Mouse (Mus musculus) testis, adult 2 months (tissue): ENCODE results near the gene Madcam1. TPM values are rescaled to one million over a fixed set of nuclear protein-coding genes. Genes with fewer than 3 reads are reported as not detected.

Experiments
- H3K27ac ChIP-seq: fragments of 200-500 bp; 2 replicates; pipeline ENCODE4 v1.5.1; 2012; ENCODE audit warnings: low read depth, low read length; ENCODE audit not compliant: control insufficient read depth, insufficient read depth
- H3K27me3 ChIP-seq: fragments of 200-500 bp; 2 replicates; pipeline ENCODE4 v1.6.1; 2012; ENCODE audit warnings: mild to moderate bottlenecking, low read length, moderate library complexity; ENCODE audit not compliant: control insufficient read depth, insufficient read depth
- H3K36me3 ChIP-seq: fragments of 200-500 bp; 2 replicates; pipeline ENCODE4 v1.6.1; 2012; ENCODE audit warnings: mild to moderate bottlenecking, low read length; ENCODE audit not compliant: control insufficient read depth, insufficient read depth
- H3K4me1 ChIP-seq: fragments of 200-500 bp; 2 replicates; pipeline ENCODE4 v1.6.1; 2012; ENCODE audit warnings: low read length; ENCODE audit not compliant: control insufficient read depth, insufficient read depth
- H3K4me3 ChIP-seq: fragments of 200-500 bp; 2 replicates; pipeline ENCODE4 v1.5.1; 2012; ENCODE audit warnings: low read depth, mild to moderate bottlenecking, low read length, moderate library complexity, mixed read lengths; ENCODE audit not compliant: control insufficient read depth
- CTCF ChIP-seq: fragments of 200-500 bp; IDR thresholded peaks from 2 replicates; pipeline ENCODE4 v1.5.1; 2012; ENCODE audit warnings: low read depth, mild to moderate bottlenecking, inconsistent platforms, low read length, moderate library complexity; ENCODE audit not compliant: control insufficient read depth, insufficient read depth, insufficient replicate concordance
- POLR2A ChIP-seq: fragments of 200-500 bp; IDR thresholded peaks from 2 replicates; pipeline ENCODE4 v1.6.1; 2012; ENCODE audit warnings: low read depth, mild to moderate bottlenecking, inconsistent platforms, low read length, moderate library complexity; ENCODE audit not compliant: control insufficient read depth
- polyA plus RNA-seq: library from polyadenylated mRNA; depleted of rRNA; stranded (reverse); fragments of >200 nt; gene quantifications from 2 replicates; pipeline ENCODE4 v1.2.3, GENCODE M21; 2012

Gene Madcam1
- polyA plus RNA-seq, 1 experiment = not detected

DNA sequence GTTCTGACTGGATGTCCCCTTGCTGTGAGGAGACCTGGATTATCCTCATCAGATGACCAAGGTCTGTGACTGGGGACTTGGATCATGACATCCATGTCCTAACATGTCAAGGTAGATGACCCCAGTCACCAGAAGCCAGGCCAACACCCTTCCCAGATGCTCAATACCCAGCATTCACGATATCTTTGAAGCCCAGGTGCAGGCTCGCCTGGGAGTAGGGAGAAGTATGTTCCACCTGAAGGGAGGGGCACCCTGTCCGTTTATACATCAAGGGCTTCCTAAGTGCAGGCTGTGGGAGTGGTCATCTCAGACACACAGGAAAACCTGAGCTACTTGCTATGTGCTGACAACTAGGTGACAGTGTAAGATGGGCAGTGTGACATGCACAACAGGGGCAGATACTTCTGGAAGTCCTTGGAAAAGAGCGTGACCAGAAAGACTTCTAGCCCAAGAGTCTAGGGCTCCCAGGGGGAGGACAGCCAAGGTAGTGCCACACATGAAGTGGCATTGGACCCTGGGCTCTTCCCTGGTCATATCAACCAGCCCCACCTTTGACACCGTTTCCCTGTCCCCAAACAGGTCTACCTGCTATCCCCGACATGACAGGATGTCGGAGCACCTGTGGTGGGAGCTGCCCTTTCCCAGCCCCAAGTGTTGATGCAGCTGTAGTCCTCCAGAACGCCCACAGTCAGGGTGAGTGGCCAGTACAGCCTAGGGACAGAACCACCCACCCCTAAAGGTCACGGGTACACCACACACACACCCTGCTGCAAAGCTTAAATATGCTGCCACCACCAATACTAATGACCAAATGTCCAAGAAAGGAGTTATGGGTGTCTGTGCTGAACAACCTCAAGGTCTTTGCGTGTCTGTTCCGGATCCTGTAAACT, 16.5 kb downstream of the Madcam1 start:
- no peak for TF ChIP-seq CTCF
- TF ChIP-seq POLR2A = no peak
- Histone ChIP-seq H3K4me1 (peaks cover 10% of the 10 kb centered on the region), H3K4me3 (peak overlapping the region; percentile 98), H3K27me3 (no peaks in the 10 kb centered on the region), H3K36me3 (no peaks in the 10 kb centered on the region), H3K27ac (peak overlapping the region; percentile 86)

- Histone ChIP-seq H3K4me1 (peaks cover 10% of the 10 kb centered on the region), H3K27ac (peak within 1 kb of the TSS; percentile 86), H3K27me3 (no peaks in the 10 kb centered on the region), H3K36me3 (no peaks in the 10 kb centered on the region), H3K4me3 (peak within 1 kb of the TSS; percentile 98)
- TF ChIP-seq CTCF (0 out of 2 replicates have a peak, but pooled peaks have one; percentile 12), POLR2A (peak; percentile 95)
Measured at GRCm38 (mm10) chr10:79681591-79682245, 17.4 kb downstream of the Madcam1 start, which contains the start of gene Cdc34. TSS of gene Cdc34 (plus strand) at chr10:79682195.

DNA sequence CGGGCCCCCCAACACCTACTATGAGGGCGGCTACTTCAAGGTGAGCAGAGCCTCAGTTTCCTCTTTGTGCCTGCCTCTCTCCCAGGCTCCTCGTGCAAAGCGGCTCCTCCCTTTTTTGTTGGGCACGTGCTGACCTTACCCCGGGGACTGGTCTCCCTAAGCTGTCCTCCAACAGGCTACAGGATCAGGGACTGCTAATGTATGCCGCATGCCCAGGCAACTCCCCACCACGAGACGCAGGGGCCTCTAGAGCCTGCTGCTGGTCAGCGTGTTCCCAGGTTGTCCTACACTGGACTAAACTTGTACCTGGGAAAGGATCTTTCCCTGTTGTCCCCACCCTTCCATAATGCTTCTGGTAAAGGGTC, 18.2 kb downstream of the Madcam1 start:
- H3K27me3 ChIP-seq = no peaks in the 10 kb centered on the region
- TF ChIP-seq POLR2A (no peak), CTCF (no peak)
- no peaks in the 10 kb centered on the region; the same call in 1 of the 2 replicates for H3K36me3 ChIP-seq
- peak overlapping the region; percentile 98 for H3K4me3 ChIP-seq
- peak overlapping the region; percentile 71 for H3K27ac ChIP-seq
- peaks cover 10% of the 10 kb centered on the region for H3K4me1 ChIP-seq

- no peak overlapping the region; the same call in 1 of the 2 replicates for H3K27ac ChIP-seq
- H3K4me1 ChIP-seq = peaks cover 10% of the 10 kb centered on the region
Measured at GRCm38 (mm10) chr10:79682916-79683582, 18.7 kb downstream of the Madcam1 start.

GRCm38 (mm10) chr10:79683726-79684640, 19.6 kb downstream of the Madcam1 start:
- Histone ChIP-seq H3K27me3 (no peaks in the 10 kb centered on the region), H3K27ac (peak overlapping the region; percentile 39; the same call in 1 of the 2 replicates), H3K4me1 (peaks cover 10% of the 10 kb centered on the region), H3K4me3 (peak overlapping the region; percentile 83), H3K36me3 (no peaks in the 10 kb centered on the region; the same call in 1 of the 2 replicates)
- TF ChIP-seq CTCF (no peak), POLR2A (no peak)

More at GRCm38 (mm10) chr10:79682916-79683582, 18.7 kb downstream of the Madcam1 start:
- H3K27me3 ChIP-seq = no peaks in the 10 kb centered on the region
- no peak for TF ChIP-seq CTCF
- no peak for TF ChIP-seq POLR2A
- H3K36me3 ChIP-seq = no peaks in the 10 kb centered on the region; the same call in 1 of the 2 replicates
- peak overlapping the region; percentile 98 for H3K4me3 ChIP-seq

- H3K27ac ChIP-seq = no peak overlapping the region
- TF ChIP-seq CTCF (no peak), POLR2A (no peak)
Measured at GRCm38 (mm10) chr10:79684770-79685600, 20.6 kb downstream of the Madcam1 start.

More at GRCm38 (mm10) chr10:79684770-79685600, 20.6 kb downstream of the Madcam1 start:
- Histone ChIP-seq H3K36me3 (no peaks in the 10 kb centered on the region; the same call in 1 of the 2 replicates), H3K4me1 (peaks cover 10% of the 10 kb centered on the region), H3K4me3 (peak overlapping the region; percentile 83), H3K27me3 (no peaks in the 10 kb centered on the region)
